Mouse (Mus musculus) cerebellum, adult 9-11 months (tissue): ENCODE measurements around the gene Gtpbp4.

Experiments used
- DNase-seq: peaks from one replicate; pipeline ENCODE4 v3.0.0; 2022

Gtpbp4 gene

DNA sequence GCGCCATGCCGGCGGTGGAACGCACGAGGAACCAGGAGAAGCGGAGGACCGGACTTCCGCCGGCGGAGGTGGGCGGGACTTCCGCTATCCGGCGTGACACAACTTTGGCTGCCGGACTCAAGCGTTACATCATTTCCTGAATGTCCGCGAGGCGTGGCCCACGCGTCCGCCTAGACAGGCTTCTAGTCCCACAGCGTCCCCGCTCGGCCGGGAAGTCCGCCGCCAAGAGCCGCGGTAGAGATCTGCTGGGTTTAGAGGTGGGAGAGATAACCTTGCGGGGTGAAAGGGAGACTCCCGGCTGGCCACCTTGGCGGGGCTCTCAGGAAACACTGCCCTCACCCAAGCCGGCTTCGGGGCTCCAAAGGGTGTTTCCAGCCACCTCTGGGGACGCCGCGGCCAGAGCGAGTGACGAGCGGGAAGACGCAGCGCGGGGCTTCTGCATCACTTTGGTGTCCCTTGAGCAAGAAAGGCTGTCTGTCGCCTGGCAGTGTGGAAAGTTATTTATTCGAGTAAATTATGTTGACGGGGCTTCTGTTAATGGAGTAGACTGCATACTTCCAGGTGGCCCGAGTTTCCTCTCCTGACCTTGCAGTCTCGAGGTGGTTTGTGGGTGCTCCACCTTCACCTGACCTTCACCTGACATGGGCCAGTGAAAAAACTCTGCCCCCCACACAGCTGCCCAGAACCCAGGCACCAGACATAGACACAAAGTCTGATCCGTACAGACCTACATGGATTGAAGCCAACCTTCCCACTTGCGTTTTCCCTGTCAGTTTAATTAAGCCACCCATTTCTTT is at the start of gene Gtpbp4:
Gene Gtpbp4, minus strand, starts transcription at position 94 of the 797 bp plus-strand sequence.
- peak; percentile 98 for DNase-seq

DNA sequence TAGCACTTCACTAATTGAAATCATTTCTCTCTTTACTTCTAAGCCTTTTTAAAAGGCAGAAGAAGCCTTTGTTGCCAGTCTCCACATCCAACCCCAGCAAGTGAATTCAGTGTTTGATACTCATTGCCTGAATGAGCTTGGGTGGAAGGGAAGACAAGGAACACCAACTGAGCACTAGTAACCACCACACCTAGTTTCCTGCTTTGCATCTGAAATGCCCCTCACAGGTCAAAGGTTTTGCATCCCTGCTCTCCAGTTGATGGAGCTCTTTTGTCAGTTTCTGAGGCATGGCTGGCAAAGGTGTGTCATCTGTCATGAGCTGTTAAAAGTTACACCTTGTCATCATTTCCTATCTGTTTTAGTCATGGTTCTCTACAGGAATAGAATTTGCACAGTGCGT is 48.8 kb upstream of the Gtpbp4 start:
- no peak for DNase-seq

DNA sequence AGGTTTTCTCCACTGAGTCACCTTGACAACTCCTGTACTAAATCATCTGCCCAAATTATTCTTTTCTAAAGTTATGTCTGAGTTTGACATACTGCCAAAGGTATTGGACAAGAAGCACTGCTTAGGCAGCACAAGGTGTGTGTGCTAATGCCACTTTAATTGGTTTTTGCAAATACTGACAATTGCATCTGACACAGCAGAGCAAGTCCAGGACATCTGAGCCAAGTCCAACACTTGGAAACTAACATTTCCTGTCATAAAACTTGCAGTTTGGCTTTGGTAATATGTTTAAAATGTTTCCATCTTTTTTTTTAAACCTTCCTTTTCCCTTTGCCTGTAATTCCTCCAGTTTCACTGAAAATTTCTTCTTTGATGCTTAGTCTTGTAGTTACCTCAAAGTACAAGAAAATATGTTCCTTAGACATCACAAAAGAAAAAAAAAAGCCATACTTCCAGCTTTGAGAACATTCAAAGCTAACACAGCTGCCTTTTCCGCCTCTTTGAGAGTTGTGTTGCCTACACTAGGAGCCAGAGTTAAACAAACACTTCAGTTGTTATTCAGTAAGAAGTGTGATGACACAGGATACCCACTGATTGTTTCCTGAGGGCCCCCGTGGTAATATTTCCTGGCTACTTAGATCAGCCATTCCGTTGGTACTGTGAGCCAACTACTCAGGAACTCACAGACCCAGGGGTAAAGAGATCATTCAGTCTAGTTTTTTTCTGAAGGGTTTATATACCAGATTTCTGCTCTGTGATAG is 47.6 kb upstream of the Gtpbp4 start:
- DNase-seq, result no peak

DNA sequence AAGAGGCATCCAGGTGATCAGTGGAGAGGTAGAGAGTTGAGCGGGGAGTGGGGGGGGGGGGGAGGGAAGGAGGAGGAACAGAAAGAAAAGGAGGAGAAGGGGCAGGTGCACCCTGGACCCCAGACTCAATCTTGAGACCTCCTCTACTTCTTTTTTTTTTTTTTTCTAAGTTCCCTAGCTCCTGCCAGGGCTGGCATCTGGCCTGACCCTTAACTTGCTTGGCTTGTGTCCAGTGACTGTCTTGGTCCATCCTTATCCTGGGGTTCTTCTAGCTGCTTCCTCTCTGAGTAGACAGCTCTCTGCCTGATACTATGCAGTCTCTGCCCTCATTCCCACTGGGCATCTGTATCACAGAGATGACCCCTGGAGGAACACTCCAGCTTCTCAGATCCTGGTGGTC is 44.7 kb upstream of the Gtpbp4 start:
- no peak for DNase-seq

DNA sequence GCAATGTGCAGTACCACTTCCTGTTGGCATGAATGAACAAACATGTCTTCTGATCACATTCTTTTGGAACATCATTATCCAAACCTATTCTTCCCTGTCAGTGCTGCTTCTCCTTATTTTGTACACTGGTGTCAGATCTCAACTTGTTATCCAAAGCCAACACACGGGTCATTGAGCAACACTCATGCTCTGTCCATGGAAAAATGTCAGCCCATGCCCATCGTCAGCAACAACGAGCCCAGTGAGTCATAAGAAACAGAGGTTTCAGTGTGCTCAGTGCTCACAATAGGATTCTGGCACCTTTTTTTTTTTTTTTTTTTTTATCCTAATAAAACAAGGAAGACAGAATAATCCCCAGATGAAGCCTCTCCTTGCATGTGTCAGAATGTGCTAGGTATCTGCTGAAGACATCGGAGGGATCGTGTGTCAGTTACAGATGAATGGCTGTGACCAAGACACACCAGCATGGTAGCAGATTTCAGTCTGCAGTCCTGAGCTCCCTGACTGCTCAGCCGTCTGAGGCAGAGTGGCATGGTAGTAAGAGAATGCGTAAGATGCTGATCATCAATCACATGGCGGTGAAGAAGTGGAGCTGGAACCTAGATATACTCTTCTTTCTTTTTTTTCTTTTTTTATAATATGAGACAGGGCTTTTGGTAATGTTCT is 36.2 kb upstream of the Gtpbp4 start:
- DNase-seq, result no peak

DNA sequence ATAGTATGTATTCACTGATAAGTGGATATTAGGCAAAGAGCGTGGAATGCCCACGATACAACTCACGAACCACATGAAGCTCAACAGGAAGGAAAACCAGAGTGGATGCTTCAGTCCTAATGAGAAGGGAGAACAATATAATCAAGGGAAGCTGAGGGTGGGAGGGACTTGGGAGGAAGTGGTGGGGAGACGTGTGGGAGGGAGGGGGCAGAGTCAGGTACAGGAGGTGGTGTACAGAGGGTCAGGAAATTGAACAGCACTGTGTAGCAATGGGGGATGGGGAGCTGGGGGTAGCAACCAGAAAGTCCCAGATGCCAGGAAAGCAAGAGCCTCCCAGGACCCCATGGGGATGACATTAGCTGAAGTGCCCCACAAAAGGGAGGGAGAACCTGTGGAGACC is 34.5 kb upstream of the Gtpbp4 start:
- DNase-seq, result no peak

DNA sequence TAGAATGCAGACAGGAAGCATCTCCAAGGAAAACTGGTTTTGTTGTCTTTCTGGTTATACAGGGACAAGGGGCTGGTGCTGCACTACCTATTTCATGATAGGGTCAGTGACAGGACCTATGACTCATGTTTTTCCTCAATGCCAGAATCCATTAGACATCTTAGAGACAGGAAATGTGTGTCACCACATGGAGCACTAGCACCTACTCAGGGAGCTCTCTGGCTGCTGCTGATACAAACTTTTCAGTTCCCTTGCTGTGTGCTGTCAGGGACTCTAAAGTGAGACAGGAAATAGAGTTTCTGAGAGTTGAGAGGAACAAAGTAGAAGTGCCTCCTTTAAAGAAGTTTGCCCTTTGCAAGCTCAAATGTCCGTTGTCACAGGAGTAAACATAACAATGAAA is 31.4 kb upstream of the Gtpbp4 start:
- no peak for DNase-seq

DNA sequence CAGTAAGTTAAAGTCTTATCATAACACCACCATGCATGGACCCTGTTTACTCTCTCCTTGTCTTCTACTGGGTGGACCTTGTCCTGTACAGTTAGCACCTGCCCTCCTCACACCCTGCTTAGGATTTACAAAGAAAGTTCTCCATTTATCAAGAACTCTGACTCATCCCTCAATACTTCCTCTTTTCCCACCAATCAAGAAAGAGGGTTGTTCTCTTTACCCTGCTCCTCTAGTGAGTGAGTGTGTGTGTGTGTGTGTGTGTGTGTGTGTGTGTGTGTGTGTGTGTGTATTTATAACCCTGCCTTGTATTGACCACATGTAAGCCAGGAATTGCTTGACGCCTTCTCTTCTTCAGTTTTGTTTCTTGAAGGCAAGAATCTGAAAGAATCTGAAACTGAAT is 26.7 kb upstream of the Gtpbp4 start:
- no peak for DNase-seq

DNA sequence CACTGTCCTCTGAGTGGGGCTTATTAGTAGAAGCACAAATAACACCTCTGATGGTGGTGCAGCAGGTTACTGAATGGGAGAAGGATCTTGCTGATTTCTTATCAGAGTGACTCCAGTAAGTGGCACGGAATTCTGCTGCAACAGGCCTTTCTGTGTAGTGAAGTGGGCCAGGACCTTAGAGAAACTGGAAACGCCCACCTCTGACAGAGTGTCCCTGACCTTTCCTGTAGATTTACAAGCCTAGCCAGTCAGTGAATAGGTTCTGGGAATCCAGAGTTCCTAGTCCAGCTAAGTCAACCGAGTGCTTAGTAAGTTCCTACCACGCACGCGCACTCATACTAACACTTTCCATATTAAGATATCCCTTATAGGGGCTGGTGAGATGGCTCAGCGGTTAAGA is 25.7 kb upstream of the Gtpbp4 start:
- no peak for DNase-seq

DNA sequence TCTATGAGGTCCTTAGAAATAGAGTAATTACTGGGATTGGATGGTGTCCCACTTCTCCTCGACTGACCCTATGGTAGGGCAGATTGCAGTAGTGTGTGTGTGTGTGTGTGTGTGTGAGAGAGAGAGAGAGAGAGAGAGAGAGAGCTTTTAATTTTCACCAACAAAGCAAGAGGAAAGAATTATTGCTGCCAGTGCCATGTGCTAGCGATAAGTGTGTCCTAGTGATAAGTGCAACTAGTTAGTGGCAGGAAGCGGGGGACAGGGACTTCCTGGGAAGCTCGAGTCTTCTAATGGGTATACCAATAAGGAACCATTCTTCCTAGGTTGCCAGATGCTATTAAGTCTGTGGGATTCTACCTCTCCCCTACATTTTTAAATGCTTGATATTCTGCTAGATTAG is 23.8 kb upstream of the Gtpbp4 start:
- no peak for DNase-seq

DNA sequence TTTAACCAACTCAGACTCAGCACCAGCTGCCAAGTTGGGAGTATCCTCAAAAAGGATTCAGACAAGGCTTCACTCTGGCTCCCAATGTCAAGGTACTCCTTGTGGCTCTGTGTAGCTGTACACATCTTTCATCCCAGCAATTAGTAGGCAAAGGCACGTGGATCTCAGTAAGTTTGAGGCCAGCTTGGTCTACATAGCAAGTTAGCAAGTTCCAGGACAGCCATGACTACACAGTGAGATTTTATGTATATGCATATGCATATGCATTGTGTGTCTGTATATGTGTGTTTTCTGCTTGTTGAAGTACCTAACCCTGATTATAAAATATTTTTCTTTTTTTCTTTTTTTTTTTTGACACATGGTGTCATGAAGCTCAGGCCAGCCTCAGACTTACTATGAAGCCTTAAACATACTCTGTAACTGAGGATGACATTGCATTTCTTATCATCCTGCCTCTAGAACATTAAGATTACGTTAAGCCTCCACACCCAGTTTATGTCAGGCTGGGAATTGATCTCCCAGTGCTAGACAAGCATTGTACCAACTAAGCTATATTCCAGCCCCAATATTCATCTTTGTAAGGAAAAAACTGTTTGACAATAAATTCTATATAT is 23.2 kb upstream of the Gtpbp4 start:
- no peak for DNase-seq

DNA sequence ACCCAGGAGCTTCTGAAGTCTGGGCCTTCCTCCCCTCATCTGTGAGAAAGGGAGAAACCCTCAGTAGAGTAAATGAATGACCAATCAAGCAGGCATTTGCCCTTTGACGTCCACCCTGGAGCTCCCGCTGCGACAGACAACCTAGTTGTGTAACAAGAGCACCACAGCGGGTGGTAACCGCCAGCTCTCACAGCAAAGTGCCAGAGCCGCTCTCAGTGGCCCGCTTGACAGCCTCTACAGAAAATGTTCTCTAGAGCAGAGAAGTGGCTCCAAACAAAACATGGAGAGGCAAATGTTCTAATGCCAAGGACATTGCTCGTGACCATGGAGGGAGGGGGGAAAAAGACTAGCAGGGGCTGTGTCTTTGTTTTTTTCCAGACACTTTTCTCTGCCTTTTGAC is 21.3 kb upstream of the Gtpbp4 start:
- peak; percentile 21 for DNase-seq

DNA sequence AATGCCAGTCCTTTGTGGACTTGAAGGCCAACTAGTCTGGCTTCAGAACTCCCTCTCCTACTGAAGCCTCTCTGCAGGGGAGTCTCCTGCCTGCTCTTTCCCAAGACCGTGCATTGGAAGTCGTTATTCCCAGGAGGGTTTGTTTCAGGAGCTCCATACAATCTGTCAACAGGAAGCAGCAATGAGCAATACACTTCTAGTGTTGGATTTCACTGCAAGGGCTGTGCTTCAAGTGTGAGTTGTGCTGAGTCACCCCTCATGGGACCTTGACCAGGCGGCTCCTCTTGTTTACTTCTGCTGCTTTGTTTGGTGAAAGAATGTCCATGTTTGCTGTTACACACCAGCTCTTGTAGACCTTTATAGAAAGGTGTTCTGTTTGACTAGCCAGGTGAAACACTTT is 18.5 kb upstream of the Gtpbp4 start:
- DNase-seq, result no peak

DNA sequence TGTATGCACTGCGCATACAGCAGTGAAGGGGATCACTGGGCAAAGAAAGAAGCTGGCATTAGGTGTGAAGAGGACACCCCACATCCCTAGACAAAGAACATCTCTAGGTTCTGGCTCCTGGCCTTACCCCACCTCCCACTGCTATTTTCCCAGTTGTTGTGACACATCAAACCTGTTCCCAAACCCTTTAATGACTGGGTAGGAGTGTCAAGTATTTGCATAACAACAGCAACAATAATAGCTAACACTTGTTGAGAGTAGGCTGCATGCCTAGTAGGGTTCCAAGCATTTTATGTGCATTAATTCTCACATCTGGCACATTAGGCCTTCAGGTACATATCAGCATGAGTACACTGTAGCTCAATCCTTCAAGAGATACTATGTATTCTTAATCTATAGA is 17.6 kb upstream of the Gtpbp4 start:
- no peak for DNase-seq

DNA sequence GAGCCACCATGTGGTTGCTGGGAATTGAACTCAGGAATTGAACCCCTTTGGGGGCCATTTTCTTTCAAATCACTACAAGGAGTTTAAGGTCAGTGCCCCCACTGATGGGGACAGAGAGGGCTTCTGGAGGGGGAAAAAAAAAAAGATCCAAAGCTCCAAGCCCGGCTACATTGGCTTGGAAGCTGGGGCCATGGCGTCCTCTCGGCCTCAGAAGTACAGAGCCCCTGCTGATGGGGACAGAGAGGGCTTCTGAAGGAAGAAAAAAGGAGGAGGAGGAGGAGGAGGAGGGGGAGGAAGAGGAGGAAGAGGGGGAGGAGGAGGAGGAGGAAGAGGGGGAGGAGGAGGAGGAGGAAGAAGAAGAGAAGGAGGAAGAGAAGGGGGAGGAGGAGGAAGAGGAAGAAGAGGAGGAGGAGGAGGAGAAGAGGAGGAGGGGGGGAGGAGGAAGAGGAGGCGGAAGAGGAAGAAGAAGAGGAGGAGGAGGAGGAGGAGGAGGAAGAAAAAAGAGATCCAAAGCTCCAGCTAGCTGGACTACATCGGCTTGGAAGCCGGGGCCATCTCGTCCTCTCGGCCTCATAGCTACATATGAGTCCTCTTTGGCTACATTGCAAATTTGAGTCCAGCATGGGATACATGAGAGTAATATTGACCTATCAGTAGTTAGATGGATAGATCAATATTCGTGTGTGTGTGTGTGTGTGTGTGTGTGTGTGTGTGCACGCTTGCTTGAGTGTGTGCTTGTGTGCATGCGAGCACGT is 15.9 kb upstream of the Gtpbp4 start:
- peak; percentile 22 for DNase-seq

DNA sequence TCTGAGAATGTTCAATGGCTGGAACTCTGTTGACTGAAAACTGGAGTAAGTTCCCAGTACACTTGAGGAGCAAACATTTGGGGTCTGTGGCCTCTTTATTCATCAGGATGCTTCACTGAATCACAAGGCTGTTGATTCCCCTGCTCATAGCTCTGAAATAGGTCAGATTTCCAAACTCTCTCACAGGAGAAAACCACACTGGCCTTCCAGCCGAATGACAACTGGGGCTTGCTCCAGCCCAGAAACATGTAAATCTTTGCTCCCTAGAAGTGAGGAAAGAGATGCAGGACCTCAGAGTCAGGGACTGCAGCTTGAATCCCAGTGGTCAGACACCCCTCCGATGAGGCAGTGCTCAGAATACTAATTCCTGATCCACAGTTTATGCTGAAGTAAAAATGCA is 7.4 kb upstream of the Gtpbp4 start:
- no peak for DNase-seq

DNA sequence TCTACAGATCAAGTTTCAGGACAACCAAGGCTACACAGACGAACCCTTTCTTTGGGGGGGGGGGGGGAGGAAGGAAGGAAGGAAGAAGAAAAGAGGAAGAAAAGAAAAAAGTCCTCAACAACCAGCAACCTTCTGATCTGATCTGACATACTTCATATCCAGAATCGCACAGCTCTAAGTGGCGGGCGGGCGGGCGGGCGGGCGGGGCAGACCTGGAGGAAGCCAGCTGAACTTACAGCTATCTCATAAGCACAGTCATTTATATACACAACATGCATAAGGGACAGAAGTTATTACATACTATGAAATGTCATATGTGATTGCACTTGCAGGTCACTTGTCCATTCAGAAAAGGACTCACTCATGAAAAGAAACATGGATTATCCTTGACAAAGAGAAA is 3.6 kb upstream of the Gtpbp4 start:
- DNase-seq, result no peak

DNA sequence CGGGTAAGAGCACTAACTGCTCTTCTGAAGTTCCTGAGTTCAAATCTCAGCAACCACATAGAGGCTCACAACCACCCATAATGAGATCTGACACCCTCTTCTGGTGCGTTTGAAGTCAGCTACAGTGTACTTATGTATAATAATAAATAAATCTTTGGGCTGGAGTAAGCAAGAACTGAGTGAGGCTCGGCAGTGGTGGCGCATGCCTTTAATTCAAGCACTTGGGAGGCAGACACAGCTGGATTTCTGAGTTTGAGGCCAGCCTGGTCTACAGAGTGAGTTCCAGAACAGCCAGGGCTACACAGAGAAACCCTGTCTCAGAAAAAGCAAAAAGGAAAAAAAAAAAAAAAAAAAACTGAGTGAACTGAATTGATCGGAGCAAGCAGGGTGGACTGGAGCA is 1.3 kb upstream of the Gtpbp4 start:
- DNase-seq, result peak; percentile 18

DNA sequence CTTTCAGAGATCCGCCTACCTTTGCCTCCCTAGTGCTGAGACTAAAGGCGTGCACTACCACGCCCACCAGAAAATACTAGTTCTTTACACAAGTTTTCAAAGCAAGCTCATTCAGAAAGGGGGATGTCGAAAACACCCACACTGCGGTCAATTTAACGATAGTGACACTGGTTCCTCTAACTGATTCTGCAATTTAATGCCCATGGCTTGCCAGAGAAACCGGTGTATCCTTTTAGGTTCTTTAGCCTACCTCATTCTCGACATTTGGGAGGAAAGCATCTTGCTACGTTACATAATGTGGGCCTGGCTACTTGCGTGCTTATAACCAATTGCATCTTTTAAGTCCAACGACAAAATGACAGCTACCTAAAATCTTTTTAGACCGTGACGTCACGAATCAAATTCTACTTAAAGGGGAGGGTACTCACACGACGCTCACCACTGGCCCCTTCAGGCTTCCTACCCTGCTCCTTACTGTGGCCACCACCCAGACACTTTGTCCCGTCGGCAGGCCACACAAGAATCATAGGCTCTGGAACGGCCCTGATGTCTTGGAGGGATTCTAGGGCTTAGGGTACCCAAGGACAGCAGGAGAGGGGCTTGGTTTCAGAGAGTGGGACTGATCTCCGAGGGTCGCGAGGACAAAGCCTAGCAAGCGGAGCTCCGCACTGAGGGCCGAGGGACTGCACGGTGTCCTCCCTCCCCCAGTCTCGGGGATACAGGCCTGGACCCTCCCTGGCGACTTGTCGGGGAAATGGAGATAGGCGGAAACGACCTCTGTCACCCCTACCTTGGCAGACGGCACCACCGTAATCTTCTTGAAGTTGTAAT is 509 bp downstream of the Gtpbp4 start:
- no peak for DNase-seq

DNA sequence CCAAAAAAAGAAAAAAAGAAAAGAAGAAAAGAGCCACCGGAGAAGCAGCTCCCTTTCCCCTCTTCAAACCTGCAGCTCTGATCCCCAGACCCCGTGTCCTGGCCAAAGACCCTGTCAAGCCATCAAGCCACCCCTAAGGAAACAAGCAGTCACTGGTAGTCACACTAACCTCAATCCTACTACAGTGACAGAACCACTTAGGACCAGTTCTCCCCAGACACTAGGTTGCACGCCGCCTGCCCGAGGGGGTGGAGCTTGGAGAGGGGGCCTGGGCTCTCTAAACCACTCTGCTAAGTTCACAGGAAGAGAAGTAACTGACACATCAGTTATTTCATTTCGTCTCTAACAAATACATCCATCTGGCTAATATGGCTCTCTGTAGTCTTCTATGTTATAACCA is 3.7 kb downstream of the Gtpbp4 start:
- no peak for DNase-seq

DNA sequence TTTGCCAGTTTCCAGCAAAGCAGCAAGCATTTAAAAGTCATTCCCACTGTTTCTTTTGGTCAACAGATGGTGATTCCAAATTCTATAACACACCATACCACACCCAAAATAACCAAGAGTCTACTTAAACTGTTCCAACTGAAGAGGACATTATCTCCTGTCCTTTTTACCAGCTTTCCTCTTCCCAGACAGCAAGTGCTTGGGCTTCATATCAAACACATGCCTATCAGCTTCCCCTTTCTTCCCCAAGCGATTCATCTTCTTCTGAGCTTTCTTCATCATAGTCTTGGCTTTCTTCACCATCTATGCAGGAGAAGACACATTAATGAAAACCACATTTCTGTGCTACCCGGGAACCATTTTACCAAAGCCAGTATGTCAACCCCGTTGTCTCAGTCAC is 22.9 kb downstream of the Gtpbp4 start:
- DNase-seq, result no peak

DNA sequence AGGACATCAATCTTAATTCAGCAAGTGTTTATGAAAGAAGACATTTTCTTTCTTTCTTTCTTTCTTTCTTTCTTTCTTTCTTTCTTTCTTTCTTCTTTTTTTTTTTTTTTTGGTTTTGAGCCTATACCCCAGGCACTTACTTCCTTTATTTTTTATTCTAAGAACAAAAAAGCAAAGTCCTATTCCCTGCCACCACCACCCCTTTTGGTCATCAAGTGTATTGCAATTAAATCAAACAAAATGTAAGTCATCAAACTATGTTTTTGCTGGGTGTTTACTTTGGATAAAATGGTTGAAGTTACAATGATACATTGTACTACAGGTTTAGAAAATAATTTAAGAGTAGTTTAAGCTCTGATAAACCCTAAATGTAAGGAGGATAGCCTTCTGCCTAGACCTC is 23.5 kb downstream of the Gtpbp4 start:
- DNase-seq, result no peak
